Mouse (Mus musculus) retina, postnatal 1 day (tissue): ENCODE measurements around the gene Arpp21.

Source experiments
- DNase-seq: peaks from one replicate; pipeline ENCODE4 v3.0.0-alpha.2; 2012

The Arpp21 gene

DNA sequence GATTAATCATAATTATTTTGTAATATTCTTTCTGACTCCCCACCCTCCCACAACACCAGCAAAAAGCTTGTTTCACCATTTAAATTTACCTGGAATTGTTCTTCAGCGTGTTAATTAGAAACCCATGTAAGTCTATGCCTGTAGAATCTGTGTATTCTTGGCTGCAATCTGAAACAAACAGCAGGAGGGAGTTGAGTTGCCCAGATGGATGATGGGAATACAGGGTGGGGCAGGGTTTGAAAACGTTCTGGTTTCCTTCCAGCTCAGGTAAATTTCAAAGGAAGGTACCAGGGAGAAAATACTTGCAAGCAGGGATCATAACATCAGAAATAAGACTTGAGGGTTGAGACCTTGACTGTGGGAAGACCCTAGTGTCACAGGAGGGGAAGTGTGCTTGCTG lies 58.2 kb downstream of the Arpp21 start:
- no peak for DNase-seq

DNA sequence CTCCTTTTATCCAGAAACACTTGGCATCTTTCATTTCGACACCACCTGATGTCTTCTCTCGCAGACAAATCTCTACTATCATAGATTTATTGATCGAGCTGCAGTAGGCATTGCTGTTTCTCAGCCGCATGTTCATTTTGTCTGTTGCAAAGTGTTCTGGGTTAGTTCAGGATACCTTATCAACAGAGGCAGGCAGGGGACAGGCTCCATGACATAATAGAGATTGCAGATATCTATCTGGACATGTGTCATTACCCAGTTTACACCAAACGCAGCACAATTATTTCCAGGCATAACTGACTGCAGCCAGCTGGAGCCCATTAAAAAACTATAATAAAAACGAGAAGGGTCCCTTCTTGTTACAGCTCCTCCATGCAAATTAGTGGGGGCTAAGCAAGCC lies 59.4 kb downstream of the Arpp21 start:
- no peak for DNase-seq

DNA sequence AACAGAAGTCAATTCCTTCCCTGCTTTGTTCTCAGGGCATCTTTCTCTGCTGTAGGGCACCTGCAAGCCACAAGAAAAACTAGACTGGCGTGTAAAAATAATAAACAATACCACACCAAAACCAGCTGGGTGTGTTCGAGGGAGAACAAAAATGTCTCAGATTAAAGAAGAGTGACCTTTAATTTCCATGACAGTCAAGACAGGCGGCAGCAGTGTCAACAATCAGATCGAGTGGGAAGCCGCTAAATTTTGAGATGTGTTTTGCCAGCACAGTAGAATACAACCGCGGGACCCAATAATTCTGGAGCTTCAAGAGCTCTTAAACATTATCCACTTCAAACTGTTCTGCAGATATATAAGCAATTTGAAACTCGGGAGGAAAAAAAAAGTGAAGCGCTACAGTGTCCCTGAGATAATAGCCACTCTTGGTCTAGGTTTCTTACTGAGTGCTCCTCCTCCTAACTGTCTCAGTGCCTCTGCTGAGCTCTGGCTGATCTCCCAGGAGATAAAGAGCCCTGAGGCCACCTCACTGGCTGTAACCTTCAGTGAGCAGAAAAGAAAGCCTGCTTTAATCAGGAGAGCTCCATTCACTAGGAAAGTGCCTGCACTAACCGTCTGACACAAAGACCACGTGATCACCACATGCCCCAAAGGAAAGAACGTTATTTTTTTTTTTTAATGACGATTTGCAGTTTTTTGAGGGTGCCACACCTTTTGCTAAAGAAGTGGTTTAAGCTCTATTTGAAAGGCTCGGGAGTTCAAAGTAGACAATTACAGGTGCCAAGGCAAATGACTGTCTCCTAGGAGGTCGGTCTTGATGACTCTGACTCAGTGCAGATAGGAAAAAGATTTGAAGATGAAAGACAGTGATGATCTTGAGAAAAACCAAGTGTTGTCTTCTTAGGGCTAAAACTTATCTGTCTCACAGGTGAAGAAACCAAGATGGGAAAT lies 61.1 kb downstream of the Arpp21 start:
- DNase-seq = peak; percentile 70

DNA sequence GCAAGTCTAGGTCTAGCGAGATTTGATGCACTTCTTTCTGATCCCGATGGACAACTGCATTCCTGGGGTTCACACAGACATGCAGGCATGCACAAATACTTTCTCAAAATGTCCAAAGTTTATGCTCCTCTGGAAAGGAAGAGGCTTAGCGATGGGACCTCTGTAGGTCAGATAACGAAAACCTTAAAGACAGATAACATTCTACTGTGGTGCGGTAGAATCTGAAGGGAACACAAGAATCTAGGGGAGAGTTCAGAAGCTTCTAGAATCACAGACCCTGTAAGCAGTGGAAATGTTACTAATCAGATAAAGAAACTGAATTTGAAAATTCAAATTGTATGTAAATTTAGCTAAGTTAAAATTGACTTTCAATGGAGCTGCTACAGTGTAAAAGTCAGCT lies 62.0 kb downstream of the Arpp21 start:
- no peak for DNase-seq

DNA sequence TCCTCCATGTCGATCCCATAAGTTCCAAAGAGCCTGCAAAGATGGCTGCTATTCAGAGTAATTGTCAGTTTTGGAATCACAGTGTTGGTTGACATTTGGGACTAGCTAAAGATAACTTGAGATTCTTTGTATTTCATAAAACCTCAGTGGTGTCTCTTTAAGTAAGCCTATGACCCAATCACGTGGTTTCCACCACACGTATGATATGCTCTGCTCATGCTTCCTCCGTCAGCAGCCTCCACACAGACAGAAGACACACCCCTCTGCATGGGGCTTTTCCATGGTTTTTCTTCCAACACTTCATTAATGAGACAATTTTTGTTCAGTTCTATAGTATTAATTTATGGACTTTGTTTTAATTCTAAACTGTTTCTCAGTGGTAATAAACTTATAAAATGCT lies 71.1 kb downstream of the Arpp21 start:
- no peak for DNase-seq

DNA sequence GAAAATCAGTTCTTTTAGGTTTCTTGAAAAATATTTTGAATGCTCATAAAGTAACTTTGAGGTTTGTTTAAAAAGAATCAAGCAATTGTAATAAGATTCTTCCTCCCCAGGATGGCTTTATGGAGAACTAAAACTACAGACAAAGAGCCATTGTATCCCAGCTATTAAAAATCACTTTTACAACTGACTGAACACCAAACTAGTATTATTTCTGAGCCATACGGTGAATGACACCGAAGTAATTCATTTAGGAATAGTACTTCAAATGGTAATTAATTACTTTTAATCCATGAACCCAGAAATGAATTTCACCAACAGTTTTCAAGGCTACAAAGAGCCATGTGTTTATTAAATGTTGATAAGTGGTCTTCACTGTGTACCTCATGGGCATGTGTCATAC lies 74.8 kb downstream of the Arpp21 start:
- DNase-seq = peak; percentile 66

DNA sequence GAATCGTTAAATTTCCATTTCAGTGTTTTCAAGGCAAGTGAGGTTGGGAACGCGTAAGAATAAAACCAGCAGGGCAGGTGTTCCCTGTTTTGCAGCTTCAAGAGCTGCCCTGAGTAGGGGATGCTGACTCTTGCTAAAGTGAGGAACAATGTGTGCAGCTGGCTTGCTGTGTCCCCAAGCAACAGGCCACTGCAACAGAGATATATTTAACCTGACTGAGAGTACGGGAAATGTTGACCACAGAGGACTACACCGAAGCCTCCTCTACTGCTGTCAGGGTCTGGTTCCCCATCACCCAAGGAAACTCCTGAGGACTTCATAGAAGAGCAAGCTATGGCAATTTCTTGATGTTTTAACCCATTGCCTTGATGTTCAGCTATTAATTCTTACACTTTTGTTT lies 81.8 kb downstream of the Arpp21 start:
- no peak for DNase-seq

DNA sequence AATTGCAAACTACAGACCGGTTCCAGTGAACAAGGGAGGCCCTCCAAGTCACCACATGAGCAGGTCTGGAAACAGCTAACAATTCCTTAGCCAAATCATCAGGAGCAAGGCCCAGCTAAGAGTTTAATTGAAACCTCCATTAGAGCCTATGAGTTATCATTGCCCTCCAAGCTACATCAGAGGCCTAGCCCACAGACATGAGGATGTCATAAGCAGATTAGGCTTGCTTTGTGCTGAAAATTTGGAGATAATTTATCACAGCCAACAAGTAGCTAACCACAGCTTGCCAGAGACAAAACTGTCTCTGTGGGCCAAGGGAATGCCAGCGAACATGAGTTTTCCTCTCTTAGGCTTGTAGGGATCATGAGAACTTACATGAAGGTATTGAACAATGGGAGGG lies 83.0 kb downstream of the Arpp21 start:
- DNase-seq = no peak

DNA sequence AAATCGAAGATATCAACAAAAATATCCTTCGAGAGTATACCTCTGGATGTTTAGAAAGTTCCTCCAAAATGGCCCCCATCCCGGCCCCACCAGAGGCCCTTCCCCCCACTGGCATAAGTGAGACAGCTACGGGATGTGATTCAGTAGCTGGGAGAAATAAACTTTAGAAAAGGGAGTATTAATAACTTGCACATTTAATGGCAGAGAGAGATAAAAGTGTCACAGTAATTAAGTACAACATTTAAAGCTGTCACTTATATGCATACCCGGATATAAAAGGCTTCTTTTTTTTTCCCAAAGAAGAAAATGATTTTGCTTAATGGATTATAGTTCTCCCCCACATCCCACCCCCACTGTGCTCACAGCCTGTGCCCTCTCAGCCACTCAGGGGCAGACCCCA lies 84.6 kb downstream of the Arpp21 start:
- DNase-seq = no peak

DNA sequence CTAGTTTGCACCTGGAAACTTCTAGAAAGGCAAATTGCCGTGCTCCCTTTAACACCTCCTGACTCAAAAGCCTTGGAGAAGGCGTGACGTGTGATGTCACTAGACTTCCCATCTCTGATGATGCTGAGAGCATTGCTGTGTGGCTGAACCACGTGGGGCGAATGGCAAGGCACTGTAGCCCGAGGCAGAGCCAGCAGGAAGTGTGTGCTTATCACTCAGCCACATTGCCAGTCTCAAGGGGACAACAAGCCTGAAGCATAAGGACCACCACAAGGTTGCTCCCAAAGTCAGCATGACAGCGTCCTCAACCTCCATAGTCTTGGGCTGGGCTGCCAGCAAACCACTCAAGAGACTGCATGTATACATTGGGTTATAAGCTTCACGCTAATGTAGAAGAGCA lies 95.1 kb downstream of the Arpp21 start:
- DNase-seq = no peak

DNA sequence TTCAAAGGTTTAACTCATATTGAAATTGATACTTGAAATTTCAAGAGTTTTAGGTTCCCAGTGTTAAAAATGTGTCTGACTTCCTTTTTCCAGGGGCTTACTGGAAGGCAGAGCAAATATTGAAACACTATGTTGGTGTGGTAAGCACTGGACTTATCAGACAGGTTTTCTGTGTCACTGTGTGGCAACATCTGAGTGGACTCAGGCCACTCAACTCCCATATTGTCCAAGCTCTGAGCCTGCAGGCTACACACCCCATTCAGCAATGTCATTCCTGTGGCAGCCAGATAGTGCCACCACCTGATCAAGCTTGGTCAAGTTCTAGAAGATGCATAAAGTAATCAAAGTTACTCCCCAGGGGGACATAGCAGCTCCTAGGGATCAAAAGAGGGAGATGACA lies 97.9 kb downstream of the Arpp21 start:
- no peak for DNase-seq

DNA sequence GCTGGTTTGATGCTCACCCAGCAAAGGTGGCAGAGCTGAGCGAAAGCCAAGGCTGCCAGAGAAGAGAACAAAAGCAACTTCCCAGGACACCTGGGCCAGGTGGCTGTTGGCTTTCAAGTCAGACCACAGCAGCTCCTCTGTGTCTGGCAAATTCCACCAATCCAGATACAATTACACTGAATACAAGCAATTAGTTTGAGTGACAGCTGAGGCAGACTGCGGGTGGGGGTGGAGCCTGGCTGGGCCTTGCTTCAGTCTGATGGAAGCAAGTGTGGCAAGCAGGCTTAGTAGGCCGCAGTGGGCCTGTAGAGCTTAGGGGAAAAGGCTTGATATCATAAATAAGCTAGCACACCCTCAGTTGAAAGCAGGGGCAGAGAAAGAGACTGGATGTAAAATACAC lies 104.9 kb downstream of the Arpp21 start:
- peak; percentile 85 for DNase-seq

DNA sequence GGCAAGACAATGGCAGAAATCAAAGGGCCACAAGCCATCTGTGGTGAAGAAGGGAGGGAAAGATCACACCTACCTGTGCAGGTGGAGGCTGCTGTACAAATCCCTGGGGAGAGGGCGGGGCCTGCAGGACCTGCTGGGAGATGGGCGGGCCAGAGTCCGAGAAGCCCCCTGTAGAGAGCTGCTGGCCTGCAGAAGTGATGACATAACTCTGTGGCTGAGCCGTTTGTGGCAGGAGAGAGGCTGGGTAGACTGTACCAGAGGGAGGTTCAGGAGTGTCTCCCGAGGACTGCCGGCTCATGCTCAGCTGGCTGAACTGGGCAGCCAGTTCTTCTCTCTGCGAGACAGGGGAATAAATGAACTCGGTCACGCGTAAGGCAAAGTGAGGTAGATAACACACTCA lies 111.1 kb downstream of the Arpp21 start:
- DNase-seq = peak; percentile 49

DNA sequence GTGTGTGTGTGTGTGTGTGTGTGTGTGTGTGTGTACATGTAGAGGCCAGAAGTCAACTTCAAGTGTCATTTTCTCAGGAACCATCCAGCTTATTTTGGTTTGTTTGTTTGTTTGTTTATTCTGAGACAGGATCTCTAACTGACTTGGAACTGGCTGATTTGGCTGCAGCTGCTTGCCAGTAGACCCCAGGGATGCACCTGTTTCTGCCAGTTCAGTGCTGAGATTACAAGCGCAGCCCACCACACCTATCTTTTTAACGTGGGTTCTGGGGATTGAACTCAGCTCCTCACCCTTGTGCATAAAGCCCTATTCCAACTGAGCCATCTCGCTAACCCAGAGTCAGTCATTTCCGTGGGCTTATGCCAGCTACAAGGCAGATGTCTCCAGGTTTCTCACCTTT lies 111.6 kb downstream of the Arpp21 start:
- DNase-seq = no peak

DNA sequence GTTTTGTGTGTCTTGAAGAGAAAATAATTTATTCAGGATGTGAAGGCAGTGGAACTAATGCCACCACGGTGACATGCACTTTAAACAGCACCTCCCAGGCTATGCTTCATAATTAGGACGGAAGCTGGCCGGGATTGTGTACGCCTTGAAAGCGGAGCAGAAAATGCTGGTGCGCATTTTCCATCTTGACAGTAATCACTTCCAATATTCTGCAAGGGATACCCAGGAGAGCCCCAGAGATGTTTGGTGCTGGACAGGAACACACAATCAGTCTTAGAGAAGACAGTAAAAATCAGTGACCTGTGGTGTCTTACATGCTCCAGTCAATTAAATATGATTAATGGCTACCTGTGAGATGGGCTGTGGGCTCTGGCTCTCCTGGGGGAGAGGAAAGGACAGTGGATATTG lies 112.3 kb downstream of the Arpp21 start:
- DNase-seq = peak; percentile 78

DNA sequence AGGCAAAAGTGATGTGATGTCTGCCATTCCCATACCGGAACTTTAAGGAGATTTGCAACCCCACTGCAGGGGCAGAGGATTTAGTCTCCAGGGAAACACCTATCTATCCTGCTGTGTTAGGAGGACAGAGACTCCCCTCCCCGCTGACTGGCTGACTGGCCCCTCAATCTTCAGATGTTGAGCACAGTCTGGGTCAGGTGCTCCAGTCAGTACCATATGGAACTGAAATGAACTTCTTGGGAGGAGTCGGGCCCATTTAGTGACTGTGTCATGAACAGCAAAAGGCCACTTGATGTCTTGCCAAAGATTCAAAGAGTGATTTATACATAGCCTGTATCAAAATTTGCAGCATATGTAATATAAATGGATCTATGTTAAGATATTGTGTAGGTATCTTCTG lies 116.2 kb downstream of the Arpp21 start:
- no peak for DNase-seq

DNA sequence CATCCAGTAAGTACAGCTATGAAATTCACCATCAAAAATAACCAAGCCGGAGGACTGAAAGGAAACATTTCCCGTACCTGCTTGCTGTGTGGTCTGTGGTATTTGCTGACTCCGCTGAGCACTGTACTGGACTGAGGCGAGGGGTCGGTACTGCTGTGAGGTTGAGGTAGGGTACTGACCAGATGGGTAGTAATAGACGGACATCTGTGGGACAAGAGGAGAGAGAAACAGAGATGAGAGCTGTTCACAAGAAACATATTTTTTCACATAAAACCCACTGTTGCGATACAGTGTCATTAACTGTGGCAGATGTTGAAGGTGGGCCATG lies 116.7 kb downstream of the Arpp21 start:
- no peak for DNase-seq

DNA sequence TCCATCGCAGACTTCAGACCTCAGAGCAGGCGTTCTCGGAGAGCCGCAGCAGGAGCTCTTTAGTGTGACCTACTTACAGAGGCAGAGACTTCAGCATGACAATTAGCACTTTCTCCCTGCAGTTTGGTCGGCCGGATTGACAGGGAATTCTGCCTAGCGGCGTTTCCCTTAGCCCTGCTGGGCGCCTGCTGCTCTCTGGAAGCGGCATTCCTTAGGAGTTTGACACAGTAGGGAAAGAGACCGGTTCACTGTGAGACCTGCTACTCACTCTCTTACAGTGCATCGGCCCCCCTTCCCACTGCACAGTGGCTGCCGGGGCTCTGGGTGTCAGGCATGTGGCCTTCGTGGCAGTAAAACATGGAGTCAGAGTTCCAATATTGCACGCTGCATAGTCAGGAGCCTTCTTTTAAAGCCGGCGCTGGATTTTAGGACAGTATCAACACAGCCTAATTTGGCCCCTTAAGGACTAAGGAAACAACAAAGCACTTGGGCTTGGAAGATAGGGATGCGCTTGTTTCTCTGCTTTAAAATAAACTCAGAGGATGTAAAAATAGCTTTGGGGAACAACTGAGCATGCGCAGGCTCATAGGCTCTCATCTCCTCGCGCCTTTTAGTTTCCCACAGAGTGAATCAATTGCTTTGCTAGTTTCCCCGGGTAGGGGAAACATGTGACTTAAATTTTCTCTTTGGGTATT lies 117.2 kb downstream of the Arpp21 start:
- peak; percentile 91 for DNase-seq

DNA sequence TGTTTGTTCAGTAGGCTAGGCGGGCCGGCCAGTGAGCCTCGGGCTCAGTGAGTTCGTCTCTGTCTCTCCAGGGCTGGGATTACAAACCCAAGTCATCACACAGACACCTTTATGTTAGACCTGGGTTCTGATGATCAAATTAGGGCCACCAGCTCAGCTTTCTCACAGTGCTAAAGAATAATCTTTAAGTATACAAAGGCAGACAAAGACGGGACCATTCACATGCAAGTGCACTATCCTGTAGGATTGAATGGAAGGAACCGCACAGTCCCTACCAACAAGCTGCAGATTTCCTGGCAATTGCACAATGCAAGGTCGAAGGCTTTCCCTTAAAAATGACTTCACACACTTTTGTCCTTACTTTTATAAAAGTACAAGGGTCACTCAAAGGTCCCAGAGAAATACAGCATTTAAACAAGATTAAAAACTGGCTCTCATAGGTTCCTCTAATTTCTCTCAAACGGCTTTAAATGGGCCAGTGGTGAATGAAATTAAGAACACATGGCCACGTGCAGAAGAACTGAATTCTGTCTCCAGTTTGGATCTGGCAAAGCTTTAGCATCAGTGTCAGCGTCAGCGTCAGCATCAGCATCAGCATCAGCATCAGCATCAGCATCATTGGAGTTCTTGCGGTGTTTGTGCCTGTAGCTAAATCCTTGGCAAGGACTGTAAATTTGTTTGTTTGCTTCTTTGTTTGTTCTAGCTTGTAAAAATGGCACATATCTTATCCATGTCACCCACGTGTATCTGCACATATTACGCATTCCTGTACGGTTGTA lies 117.9 kb downstream of the Arpp21 start:
- no peak for DNase-seq

DNA sequence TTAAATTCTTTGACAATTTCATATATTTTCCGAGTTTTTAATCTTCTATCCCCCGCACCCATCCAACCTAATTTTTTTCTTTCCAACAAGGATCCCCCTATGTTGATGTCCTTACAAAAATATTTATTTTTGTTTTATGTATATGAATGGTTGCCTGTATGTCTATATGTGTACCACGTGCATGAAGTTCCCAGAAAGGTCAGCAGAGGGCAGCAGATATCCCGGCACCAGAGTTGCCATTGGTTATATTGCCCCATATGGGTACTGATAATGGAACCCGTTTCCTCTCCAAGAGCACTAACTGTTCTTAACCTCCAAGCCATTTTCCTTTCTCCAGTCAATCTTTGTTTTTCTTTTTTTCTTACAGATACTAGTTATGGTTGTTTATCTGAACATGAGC lies 124.1 kb downstream of the Arpp21 start:
- no peak for DNase-seq

DNA sequence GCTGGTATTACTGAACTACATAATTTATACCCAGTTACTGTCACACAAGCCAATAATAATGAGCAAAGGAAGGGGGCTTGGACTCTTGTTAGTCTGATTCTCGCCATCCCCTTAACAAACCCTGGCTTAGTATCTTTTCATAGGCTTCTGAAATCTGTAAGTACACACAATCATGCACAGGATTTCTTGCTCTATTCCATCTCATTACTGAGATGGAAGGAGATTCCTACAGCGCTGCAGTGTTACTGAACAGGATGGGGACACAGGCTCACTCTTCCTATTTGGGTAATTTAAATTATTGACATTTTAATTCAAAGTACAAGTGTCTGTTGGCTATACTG lies 132.9 kb downstream of the Arpp21 start:
- no peak for DNase-seq

DNA sequence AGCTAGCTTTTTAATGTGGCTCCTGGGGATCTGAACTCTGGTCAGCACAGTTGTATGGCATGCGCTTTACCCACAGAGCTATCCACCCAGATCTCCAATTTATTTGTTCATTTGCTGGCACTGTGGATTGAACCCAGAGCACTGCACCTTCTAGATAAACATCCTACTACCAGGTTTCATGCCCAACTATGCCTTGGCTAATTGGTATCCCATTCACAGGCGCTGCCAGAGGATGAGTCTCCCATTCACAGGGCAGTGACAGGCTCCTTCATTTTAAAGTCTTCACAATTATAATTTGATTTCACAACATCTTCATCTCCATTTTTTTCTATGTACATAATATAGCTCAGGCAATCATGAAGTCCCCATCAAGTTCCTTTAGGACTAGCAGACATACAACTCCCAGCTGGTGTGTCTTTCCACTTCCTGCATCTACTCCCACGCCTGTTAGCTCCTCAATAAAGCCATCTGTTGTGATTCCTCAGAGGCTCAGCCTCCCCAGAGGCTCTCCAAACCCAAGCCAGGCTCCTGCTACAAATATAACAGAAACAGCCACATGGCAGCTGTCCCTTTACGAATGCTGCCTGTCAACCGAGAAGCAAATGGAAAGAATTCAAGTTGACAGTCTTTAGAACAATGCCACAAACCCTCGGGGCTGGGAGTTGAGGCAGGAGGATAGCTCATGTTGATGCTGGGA lies 133.4 kb downstream of the Arpp21 start:
- DNase-seq = peak; percentile 75
